Mouse (Mus musculus) CH12F3 (cell line): ENCODE measurements around the gene Ankrd13b.

Experiments
- in situ Hi-C: fragments of 300-500 bp; cut with MboI; formaldehyde crosslinking; loops from 2 replicates; pipeline ENCODE4 v1.14.3; 2020; ENCODE audit warnings: low sequenced_read_pairs

Gene Ankrd13b

GRCm38 (mm10) chr11:77492911-77493332 is 3.4 kb upstream of the Ankrd13b start:
- in situ Hi-C loops = no loop called here

- in situ Hi-C loops = no loop called here
These were observed 2.9 kb upstream of the Ankrd13b start for GRCm38 (mm10) chr11:77492311-77492871.

- in situ Hi-C loops = no loop called here
These were observed 2.2 kb upstream of the Ankrd13b start for GRCm38 (mm10) chr11:77491502-77492291.

GRCm38 (mm10) chr11:77491123-77491501 is 1.6 kb upstream of the Ankrd13b start:
- in situ Hi-C loops = no loop called here

- in situ Hi-C loops = no loop called here
These were observed 973 bp upstream of the Ankrd13b start for GRCm38 (mm10) chr11:77490451-77490850.

- in situ Hi-C loops = no loop called here
These were observed 502 bp downstream of the Ankrd13b start for GRCm38 (mm10) chr11:77488771-77489581.

- in situ Hi-C loops = no loop called here
These were observed 2.7 kb downstream of the Ankrd13b start for GRCm38 (mm10) chr11:77486798-77487197.

GRCm38 (mm10) chr11:77485229-77485628 is 4.2 kb downstream of the Ankrd13b start:
- in situ Hi-C loops = no loop called here

- in situ Hi-C loops = no loop called here
These were observed 5.8 kb downstream of the Ankrd13b start for GRCm38 (mm10) chr11:77483510-77484255.

- in situ Hi-C loops = no loop called here
These were observed 6.4 kb downstream of the Ankrd13b start for GRCm38 (mm10) chr11:77483043-77483442.

GRCm38 (mm10) chr11:77476895-77477294 is 12.6 kb downstream of the Ankrd13b start:
- in situ Hi-C loops = no loop called here

GRCm38 (mm10) chr11:77476216-77476615 is 13.3 kb downstream of the Ankrd13b start:
- in situ Hi-C loops = no loop called here

GRCm38 (mm10) chr11:77472775-77473174 is 16.7 kb downstream of the Ankrd13b start:
- in situ Hi-C loops = no loop called here

GRCm38 (mm10) chr11:77471407-77471806 is 18.1 kb downstream of the Ankrd13b start:
- in situ Hi-C loops = no loop called here

GRCm38 (mm10) chr11:77468397-77468796 is 21.1 kb downstream of the Ankrd13b start:
- in situ Hi-C loops = no loop called here

GRCm38 (mm10) chr11:77467784-77468183 is 21.7 kb downstream of the Ankrd13b start:
- in situ Hi-C loops = no loop called here

GRCm38 (mm10) chr11:77467157-77467556 is 22.3 kb downstream of the Ankrd13b start:
- in situ Hi-C loops = no loop called here

- in situ Hi-C loops = no loop called here
These were observed 22.9 kb downstream of the Ankrd13b start for GRCm38 (mm10) chr11:77466544-77466943.

- in situ Hi-C loops = no loop called here
These were observed 24.4 kb downstream of the Ankrd13b start for GRCm38 (mm10) chr11:77465111-77465510.

- in situ Hi-C loops = no loop called here
These were observed 24.8 kb downstream of the Ankrd13b start for GRCm38 (mm10) chr11:77464684-77465083.

- in situ Hi-C loops = no loop called here
These were observed 25.7 kb downstream of the Ankrd13b start for GRCm38 (mm10) chr11:77463786-77464185.
